Mouse (Mus musculus) testis, postnatal 14 days (tissue): ENCODE measurements around the gene Tnnc2.
A peak's percentile ranks its signal among the peaks of the same experiment; 100 is the strongest.

ENCODE experiments used
- DNase-seq: peaks from one replicate; pipeline ENCODE4 v3.0.0; 2021; ENCODE audit warnings: low spot score

Tnnc2 gene

GRCm38 (mm10) chr2:164773229-164773988, 6.4 kb downstream of the Tnnc2 start:
- DNase-seq: no peak

GRCm38 (mm10) chr2:164771123-164771522, 8.6 kb downstream of the Tnnc2 start:
- no peak for DNase-seq

GRCm38 (mm10) chr2:164770279-164770678, 9.5 kb downstream of the Tnnc2 start:
- DNase-seq: no peak

GRCm38 (mm10) chr2:164769258-164770037, 10.3 kb downstream of the Tnnc2 start, which contains the start of gene Ube2c:
Gene Ube2c (plus strand): TSS chr2:164769898.
- peak; percentile 99 for DNase-seq

GRCm38 (mm10) chr2:164767812-164768540, 11.8 kb downstream of the Tnnc2 start:
- no peak for DNase-seq

GRCm38 (mm10) chr2:164765841-164766240, 13.9 kb downstream of the Tnnc2 start:
- no peak for DNase-seq

GRCm38 (mm10) chr2:164762593-164762992, 17.2 kb downstream of the Tnnc2 start:
- DNase-seq: no peak

- DNase-seq: no peak
Observed at GRCm38 (mm10) chr2:164761971-164762370, 17.8 kb downstream of the Tnnc2 start.

GRCm38 (mm10) chr2:164761502-164761901, 18.3 kb downstream of the Tnnc2 start:
- peak; percentile 72 for DNase-seq

GRCm38 (mm10) chr2:164760059-164760833, 19.5 kb downstream of the Tnnc2 start:
- DNase-seq: no peak

- DNase-seq: no peak
Observed at GRCm38 (mm10) chr2:164758692-164759091, 21.1 kb downstream of the Tnnc2 start.

GRCm38 (mm10) chr2:164757841-164758240, 21.9 kb downstream of the Tnnc2 start:
- DNase-seq: no peak

- DNase-seq: no peak
Observed at GRCm38 (mm10) chr2:164754800-164755199, 25.0 kb downstream of the Tnnc2 start.

GRCm38 (mm10) chr2:164754105-164754504, 25.7 kb downstream of the Tnnc2 start:
- no peak for DNase-seq

GRCm38 (mm10) chr2:164752454-164752853, 27.3 kb downstream of the Tnnc2 start:
- no peak for DNase-seq

GRCm38 (mm10) chr2:164748991-164749390, 30.8 kb downstream of the Tnnc2 start:
- DNase-seq: no peak

GRCm38 (mm10) chr2:164748191-164748590, 31.6 kb downstream of the Tnnc2 start:
- DNase-seq: no peak

- no peak for DNase-seq
Observed at GRCm38 (mm10) chr2:164746693-164747092, 33.1 kb downstream of the Tnnc2 start.

GRCm38 (mm10) chr2:164745843-164746479, 33.8 kb downstream of the Tnnc2 start, which contains the start of the genes Wfdc3 and Dnttip1:
Gene Wfdc3 (minus strand): TSS chr2:164745931.
Gene Dnttip1 (plus strand): TSS chr2:164745983.
- peak; percentile 92 for DNase-seq

- DNase-seq: no peak
Observed at GRCm38 (mm10) chr2:164744987-164745386, 34.8 kb downstream of the Tnnc2 start.

GRCm38 (mm10) chr2:164739876-164740275, 39.9 kb downstream of the Tnnc2 start:
- DNase-seq: no peak
